Mouse (Mus musculus) forebrain, embryonic 16.5 days (tissue): ENCODE results near the gene Pcsk5. TPM values are rescaled to one million over a fixed set of nuclear protein-coding genes. Genes with fewer than 3 reads are reported as not detected.

ENCODE experiments used
- ATAC-seq: fragments of 200-750 bp; cut with Nextera tagmentation; 2 replicates; pipeline ENCODE4 v1.8.0; 2017; ENCODE audit warnings: mild to moderate bottlenecking, moderate library complexity
- H3K27ac ChIP-seq: fragments of 300-500 bp; sonication (generic); 2 replicates; pipeline ENCODE4 v1.5.1; 2014; ENCODE audit warnings: low read length, control low read depth
- H3K27me3 ChIP-seq: fragments of 300-500 bp; sonication (generic); replicated peaks from 2 replicates; pipeline ENCODE4 v1.6.1; 2014; ENCODE audit warnings: low read length; ENCODE audit not compliant: control insufficient read depth, insufficient read depth
- H3K36me3 ChIP-seq: fragments of 300-500 bp; sonication (generic); 2 replicates; pipeline ENCODE4 v1.6.1; 2014; ENCODE audit not compliant: control insufficient read depth, insufficient read depth
- H3K4me1 ChIP-seq: fragments of 300-500 bp; sonication (generic); replicated peaks from 2 replicates; pipeline ENCODE4 v1.6.1; 2014; ENCODE audit warnings: low read length; ENCODE audit not compliant: control insufficient read depth, insufficient read depth
- H3K4me2 ChIP-seq: fragments of 300-500 bp; sonication (generic); 2 replicates; pipeline ENCODE4 v1.6.1; 2014; ENCODE audit warnings: mild to moderate bottlenecking, low read length, control low read depth
- H3K4me3 ChIP-seq: fragments of 300-500 bp; sonication (generic); replicated peaks from 2 replicates; pipeline ENCODE4 v1.5.1; 2014; ENCODE audit warnings: mild to moderate bottlenecking, low read length, control low read depth
- H3K9ac ChIP-seq: fragments of 300-500 bp; sonication (generic); replicated peaks from 2 replicates; pipeline ENCODE4 v1.6.1; 2014; ENCODE audit warnings: low read depth, low read length, control low read depth
- H3K9me3 ChIP-seq: fragments of 300-500 bp; sonication (generic); 2 replicates; pipeline ENCODE4 v1.6.1; 2016; ENCODE audit warnings: low read length; ENCODE audit not compliant: control insufficient read depth
- WGBS: fragments of 180-500 bp; shearing (Covaris S2); extraction: QIAGEN DNeasy Blood & Tissue Kit; methylation state at CpG from one replicate; pipeline ENCODE4 v1.1.7; 2014; 5-methylcytosine and 5-hydroxymethylcytosine counted together
- polyA plus RNA-seq: library from polyadenylated mRNA; unstranded; fragments of >200 nt; fragmentation: Nextera tagmentation; extraction: Ambion mirVana; gene quantifications from 2 replicates; pipeline ENCODE4 v1.2.1, GENCODE M21; 2015

Gene Pcsk5
- polyA plus RNA-seq, 1 experiment from 2014 or later, result 7.9 TPM

DNA sequence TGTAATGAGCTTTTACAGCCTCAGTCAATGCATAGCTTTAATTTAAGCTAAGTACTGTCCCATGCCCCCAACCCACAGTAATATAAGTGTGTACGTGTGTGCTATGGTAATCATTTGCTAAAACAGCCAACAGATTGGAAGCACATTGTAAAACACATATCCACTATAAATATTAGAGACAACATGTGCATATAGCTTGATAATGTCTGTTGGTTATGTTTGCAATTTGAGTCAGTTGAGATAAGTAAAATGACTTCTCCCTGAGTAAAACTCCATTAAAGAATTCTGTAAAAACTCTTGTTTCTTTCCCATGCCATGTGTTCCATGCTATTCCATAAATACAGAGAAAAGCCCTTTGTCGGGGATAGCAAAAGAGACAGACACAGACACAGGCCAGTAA lies 4.2 kb upstream of the Pcsk5 start:
- H3K4me2 ChIP-seq, result no peak overlapping the region
- 82% methylated on average over 2 of the region's 2 CpGs for WGBS
- H3K4me3 ChIP-seq, result no peak overlapping the region
- no peak overlapping the region for H3K27ac ChIP-seq
- H3K27me3 ChIP-seq, result no peaks in the 10 kb centered on the region; the same call in 1 of the 2 replicates
- H3K4me1 ChIP-seq, result peaks cover 9% of the 10 kb centered on the region
- no peaks in the 10 kb centered on the region for H3K36me3 ChIP-seq
- ATAC-seq, result no peak
- no peaks in the 10 kb centered on the region for H3K9me3 ChIP-seq
- H3K9ac ChIP-seq, result no peak overlapping the region

GRCm38 (mm10) chr19:17839856-17840255 lies 2.4 kb upstream of the Pcsk5 start:
- Histone ChIP-seq H3K4me3 (no peak overlapping the region), H3K27me3 (no peaks in the 10 kb centered on the region; the same call in 1 of the 2 replicates), H3K36me3 (no peaks in the 10 kb centered on the region), H3K9me3 (no peaks in the 10 kb centered on the region), H3K9ac (no peak overlapping the region), H3K27ac (no peak overlapping the region), H3K4me2 (no peak overlapping the region), H3K4me1 (peaks cover 22% of the 10 kb centered on the region)
- no peak for ATAC-seq
- WGBS, result 78% methylated on average over 1 of the region's 1 CpGs

GRCm38 (mm10) chr19:17836566-17837470 lies 614 bp downstream of the Pcsk5 start:
- no peaks in the 10 kb centered on the region for H3K36me3 ChIP-seq
- ATAC-seq, result peak; percentile 82
- peak overlapping the region; percentile 75 for H3K9ac ChIP-seq
- H3K4me3 ChIP-seq, result peak overlapping the region; percentile 79
- WGBS, result under 1% methylated on average over 72 of the region's 72 CpGs
- H3K4me1 ChIP-seq, result peaks cover 22% of the 10 kb centered on the region
- H3K9me3 ChIP-seq, result no peaks in the 10 kb centered on the region
- H3K27me3 ChIP-seq, result no peaks in the 10 kb centered on the region; the same call in 1 of the 2 replicates
- H3K4me2 ChIP-seq, result peak overlapping the region; percentile 99
- peak overlapping the region; percentile 70 for H3K27ac ChIP-seq

DNA sequence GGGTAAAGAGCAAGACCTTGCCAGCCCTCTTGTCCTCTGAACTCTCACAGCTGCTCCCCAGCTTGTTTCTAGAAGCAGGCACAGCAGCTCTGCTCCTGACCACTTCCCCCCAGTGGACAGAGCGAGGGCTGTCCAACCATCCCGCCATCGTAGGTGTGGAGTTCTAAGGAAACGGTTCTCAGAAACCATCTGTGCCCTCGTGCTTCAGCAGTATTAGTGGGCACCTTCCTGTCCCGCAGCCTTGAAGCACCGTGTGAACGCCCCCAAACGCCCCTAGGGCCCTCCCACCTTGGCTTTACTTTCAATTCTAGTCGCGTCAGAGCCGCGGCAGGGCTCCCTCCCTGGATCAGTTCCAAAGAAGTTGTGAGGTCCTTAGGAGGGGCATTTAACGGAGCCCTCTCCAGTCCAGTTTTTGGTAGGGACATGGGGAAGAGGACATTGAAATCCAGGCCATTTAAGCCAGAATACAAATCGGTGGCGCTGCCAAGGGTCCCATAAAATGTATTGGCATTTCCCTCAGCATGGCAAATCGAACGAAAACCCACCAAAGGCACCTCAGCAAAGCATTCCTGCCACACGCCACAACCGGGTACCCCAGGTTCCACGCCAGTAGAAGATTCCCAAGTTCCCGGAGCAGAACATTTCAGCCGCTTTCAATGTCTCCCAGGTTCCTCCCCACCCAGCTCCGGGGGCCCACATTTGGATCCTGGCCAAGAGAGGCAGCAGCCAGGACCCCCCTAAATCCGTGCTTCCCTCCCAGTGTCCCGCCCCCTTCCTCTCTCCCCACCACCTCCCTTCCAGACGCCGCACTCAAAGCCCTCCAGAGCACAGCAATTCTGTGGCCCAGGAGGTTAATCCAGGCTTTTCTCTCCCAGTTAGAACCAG lies 1.5 kb downstream of the Pcsk5 start:
- Histone ChIP-seq H3K36me3 (no peaks in the 10 kb centered on the region), H3K9ac (peak overlapping the region; percentile 75), H3K27me3 (no peaks in the 10 kb centered on the region; the same call in 1 of the 2 replicates), H3K27ac (no peak overlapping the region), H3K4me2 (peak overlapping the region; percentile 99), H3K4me3 (peak overlapping the region; percentile 79), H3K4me1 (peaks cover 22% of the 10 kb centered on the region), H3K9me3 (no peaks in the 10 kb centered on the region)
- WGBS, result under 1% methylated on average over 28 of the region's 28 CpGs
- no peak for ATAC-seq

GRCm38 (mm10) chr19:17834894-17835293 lies 2.5 kb downstream of the Pcsk5 start:
- no peak overlapping the region; the same call in 1 of the 2 replicates for H3K4me2 ChIP-seq
- peaks cover 22% of the 10 kb centered on the region for H3K4me1 ChIP-seq
- no peak overlapping the region for H3K4me3 ChIP-seq
- ATAC-seq, result no peak
- no peak overlapping the region for H3K27ac ChIP-seq
- H3K9ac ChIP-seq, result no peak overlapping the region
- H3K27me3 ChIP-seq, result no peaks in the 10 kb centered on the region; the same call in 1 of the 2 replicates
- no peaks in the 10 kb centered on the region for H3K36me3 ChIP-seq
- H3K9me3 ChIP-seq, result no peaks in the 10 kb centered on the region

DNA sequence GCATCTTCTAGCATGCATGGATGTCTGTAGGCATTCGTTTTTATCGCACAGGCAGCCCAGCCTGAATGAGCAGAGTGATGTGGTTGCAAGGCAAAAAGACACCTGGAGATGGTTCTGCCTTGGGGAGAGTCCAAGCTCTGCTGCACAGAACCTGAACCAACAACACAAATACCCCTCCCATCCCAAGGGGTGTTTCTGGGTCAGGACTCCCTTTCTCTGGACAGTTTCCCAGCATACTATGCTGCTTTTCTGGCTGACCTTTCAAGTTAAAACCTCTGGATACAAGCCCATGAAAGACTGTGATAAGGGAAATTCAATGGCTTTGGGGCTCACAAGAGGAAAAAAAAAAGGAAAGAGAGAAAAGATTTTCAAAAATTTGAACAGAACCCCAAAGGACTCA lies 6.1 kb downstream of the Pcsk5 start:
- no peaks in the 10 kb centered on the region for H3K36me3 ChIP-seq
- H3K4me3 ChIP-seq, result no peak overlapping the region
- no peak overlapping the region for H3K27ac ChIP-seq
- H3K4me2 ChIP-seq, result no peak overlapping the region
- no peaks in the 10 kb centered on the region for H3K9me3 ChIP-seq
- 83% methylated on average over 2 of the region's 2 CpGs for WGBS
- ATAC-seq, result no peak
- no peak overlapping the region for H3K9ac ChIP-seq
- H3K27me3 ChIP-seq, result no peaks in the 10 kb centered on the region
- H3K4me1 ChIP-seq, result peaks cover 11% of the 10 kb centered on the region

DNA sequence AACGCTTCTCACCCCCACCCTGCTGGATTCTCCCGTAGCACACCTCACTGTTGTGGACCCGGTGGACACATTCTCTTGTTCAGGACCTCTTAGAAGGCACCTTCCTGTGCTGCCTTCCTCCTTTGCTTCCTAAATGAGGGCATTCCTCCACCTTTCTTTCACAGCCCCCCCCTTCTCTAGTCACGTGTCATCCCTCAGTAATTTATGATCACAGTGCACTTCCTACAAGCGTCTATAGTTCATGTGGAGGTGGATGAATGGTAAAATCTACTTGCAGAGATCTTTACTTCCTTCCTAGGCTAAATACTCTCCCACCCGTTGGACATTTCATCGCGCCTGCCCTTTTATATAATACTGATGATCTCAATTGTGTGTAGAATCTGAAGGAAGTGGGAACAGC lies 9.0 kb downstream of the Pcsk5 start:
- no peaks in the 10 kb centered on the region for H3K27me3 ChIP-seq
- H3K4me2 ChIP-seq, result no peak overlapping the region
- no peaks in the 10 kb centered on the region for H3K36me3 ChIP-seq
- no peak overlapping the region for H3K27ac ChIP-seq
- H3K4me3 ChIP-seq, result no peak overlapping the region
- H3K9ac ChIP-seq, result no peak overlapping the region
- H3K9me3 ChIP-seq, result no peaks in the 10 kb centered on the region
- no peaks in the 10 kb centered on the region for H3K4me1 ChIP-seq
- WGBS, result 85% methylated on average over 8 of the region's 8 CpGs
- ATAC-seq, result no peak

- H3K27ac ChIP-seq, result no peak overlapping the region
- H3K4me1 ChIP-seq, result no peaks in the 10 kb centered on the region
- no peak overlapping the region for H3K4me2 ChIP-seq
- H3K4me3 ChIP-seq, result no peak overlapping the region
- H3K9me3 ChIP-seq, result no peaks in the 10 kb centered on the region
- no peak for ATAC-seq
- 75% methylated on average over 3 of the region's 3 CpGs for WGBS
- no peaks in the 10 kb centered on the region for H3K36me3 ChIP-seq
- H3K27me3 ChIP-seq, result no peaks in the 10 kb centered on the region
- H3K9ac ChIP-seq, result no peak overlapping the region
Observed at GRCm38 (mm10) chr19:17826694-17827093, 10.7 kb downstream of the Pcsk5 start.

DNA sequence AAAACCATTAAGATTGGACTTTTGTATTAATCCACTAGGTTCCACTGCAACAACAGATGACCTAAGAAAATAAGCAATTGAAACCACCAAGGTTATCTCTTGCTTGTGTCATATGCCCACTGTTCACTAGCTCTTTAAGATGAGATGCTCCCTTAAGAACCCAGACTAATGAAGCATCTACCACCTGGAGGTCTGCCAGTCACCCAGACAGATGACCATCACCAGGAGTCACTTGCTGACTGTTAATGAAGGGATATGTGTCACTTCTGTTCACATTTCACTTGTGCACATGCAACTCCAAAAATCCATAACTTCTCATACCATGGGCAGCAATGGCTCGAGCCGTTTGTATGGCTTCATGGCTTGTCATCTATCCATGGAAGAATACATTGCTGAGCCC lies 17.4 kb downstream of the Pcsk5 start:
- H3K9me3 ChIP-seq, result no peaks in the 10 kb centered on the region
- ATAC-seq, result no peak
- no peaks in the 10 kb centered on the region for H3K36me3 ChIP-seq
- H3K4me2 ChIP-seq, result no peak overlapping the region
- no peak overlapping the region for H3K9ac ChIP-seq
- 0 out of 2 replicates have a peak, but pooled peaks cover 3% of the 10 kb centered on the region for H3K4me1 ChIP-seq
- no peak overlapping the region for H3K27ac ChIP-seq
- WGBS, result 92% methylated on average over 2 of the region's 2 CpGs
- H3K4me3 ChIP-seq, result no peak overlapping the region
- H3K27me3 ChIP-seq, result no peaks in the 10 kb centered on the region
